Mouse (Mus musculus) lung, adult 2 months (tissue): ENCODE measurements around the gene Gm36028.

ENCODE experiments used
- CTCF ChIP-seq: fragments of 200-500 bp; IDR thresholded peaks from 2 replicates; pipeline ENCODE4 v1.5.1; 2011; ENCODE audit warnings: mild to moderate bottlenecking, low read length, control low read depth; ENCODE audit not compliant: insufficient read depth
- POLR2A ChIP-seq: fragments of 200-500 bp; IDR thresholded peaks from 2 replicates; pipeline ENCODE4 v1.6.1; 2011; ENCODE audit warnings: low read depth, mild to moderate bottlenecking, control low read depth, low read length, borderline replicate concordance; ENCODE audit errors: extremely low read depth

GRCm38 (mm10) chr16:37906456-37906855 lies 45.5 kb upstream of the Gm36028 start:
- TF ChIP-seq CTCF (no peak), POLR2A (no peak)
